Mouse (Mus musculus) gastrocnemius, postnatal 10 days (tissue): ENCODE measurements around the gene Galnt2. TPM values are rescaled to one million over a fixed set of nuclear protein-coding genes. Genes with fewer than 3 reads are reported as not detected.

Source experiments
- DNase-seq: peaks from one replicate; pipeline ENCODE4 v3.0.0; 2021; ENCODE audit warnings: mixed read lengths
- total RNA-seq, 2 experiments: library from RNA; stranded (reverse); gene quantifications; 2 replicates each; pipeline ENCODE4 v1.2.3; 2021

Gene Galnt2
- total RNA-seq, 2 experiments from 2014 or later = 40.8 to 46.3 TPM

DNA sequence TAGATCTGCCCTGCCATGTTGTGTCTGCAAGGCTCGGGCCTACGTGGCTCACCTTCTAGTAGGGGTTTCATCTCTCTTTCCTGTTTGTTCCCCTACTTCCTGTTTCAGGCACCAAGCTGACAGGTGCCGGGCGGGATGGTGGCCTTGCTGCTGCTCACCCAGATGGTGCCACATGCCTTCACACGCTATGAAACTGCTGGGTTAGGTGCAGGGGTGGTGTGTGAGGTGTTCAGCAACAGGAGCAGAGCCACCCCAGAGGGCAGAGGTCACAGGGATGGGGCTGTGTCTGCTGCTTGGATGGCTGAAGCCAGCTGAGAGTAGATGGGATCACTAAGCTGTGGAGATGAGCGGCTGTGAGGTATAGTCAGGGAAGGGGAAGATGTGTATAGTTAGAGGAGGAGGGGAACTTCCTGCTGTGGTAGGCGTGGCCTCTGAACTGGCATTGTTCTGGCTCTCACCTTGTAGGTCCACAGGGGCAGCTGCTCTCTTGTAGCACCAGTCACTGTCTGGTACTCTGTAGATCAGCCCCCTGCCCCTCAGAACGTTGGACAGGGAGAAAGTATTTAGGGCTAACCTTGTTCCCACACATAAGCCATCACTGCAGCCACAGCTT, 42.5 kb downstream of the Galnt2 start:
- no peak for DNase-seq

DNA sequence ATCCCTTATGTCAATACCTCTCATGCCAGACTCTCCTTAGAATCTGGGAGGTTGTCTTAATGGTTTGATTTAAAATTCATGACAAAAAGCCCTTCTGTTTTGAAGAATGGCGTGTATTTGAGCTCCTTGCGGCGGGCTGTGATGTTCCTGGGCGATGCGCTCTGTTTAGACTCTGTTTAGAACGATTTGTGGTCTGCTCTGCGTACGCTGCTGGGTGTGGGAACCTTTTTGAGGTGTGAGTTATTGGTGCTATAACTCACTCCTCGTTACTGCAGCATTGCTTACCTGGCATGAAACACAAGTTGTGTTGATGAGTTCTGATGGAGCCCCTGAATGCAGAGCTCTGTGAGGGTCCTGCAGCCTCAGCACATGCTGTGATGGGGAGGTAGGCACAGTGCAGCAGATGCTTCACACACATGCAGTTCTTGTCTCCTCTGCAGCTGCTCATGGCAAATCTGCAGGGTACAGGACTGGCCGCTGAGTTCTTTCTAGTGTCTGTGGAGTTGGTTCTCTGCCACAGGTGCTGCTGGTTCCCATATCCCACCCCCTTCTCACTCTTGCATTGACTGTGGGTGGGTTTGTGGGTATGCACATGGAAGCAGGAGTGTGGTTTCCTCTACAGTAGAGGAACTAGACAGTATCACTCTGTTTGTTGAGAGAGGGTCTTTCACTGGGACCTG, 43.4 kb downstream of the Galnt2 start:
- DNase-seq = no peak

DNA sequence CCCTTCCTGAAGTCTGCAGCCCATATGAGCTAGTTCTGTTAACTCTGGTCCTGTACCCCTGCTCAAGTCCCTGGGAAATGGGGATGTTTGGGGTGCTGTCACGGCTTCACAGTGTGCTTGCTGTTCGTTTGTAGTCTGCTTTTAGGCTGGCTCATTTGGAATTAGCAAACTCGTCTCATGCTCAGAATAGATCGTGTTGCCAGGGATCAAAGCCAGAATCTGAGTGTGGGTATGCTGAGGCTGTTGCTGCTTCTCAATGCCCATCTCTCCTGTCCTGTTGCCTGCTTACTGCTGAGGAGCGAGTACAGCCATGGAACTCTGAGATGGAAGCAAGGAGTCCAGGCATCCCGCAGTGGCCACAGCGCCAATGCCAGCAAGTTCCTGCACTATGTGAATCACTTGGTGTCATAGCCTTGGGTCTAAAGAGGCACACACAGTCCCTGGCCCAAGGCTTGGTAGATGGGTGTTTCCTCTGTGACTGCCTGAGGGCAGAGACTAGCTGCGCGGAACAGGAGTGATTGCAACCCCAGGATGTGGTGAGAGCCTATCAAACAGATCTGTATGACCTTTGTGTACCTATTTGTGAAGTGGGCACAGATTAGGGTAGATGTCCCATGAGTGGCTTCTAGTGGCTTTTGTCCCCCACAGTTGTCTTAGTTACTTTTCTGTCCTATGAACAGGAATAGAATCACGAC, 44.3 kb downstream of the Galnt2 start:
- DNase-seq = no peak

- DNase-seq = no peak
Measured at GRCm38 (mm10) chr8:124277951-124278910, 47.0 kb downstream of the Galnt2 start.

DNA sequence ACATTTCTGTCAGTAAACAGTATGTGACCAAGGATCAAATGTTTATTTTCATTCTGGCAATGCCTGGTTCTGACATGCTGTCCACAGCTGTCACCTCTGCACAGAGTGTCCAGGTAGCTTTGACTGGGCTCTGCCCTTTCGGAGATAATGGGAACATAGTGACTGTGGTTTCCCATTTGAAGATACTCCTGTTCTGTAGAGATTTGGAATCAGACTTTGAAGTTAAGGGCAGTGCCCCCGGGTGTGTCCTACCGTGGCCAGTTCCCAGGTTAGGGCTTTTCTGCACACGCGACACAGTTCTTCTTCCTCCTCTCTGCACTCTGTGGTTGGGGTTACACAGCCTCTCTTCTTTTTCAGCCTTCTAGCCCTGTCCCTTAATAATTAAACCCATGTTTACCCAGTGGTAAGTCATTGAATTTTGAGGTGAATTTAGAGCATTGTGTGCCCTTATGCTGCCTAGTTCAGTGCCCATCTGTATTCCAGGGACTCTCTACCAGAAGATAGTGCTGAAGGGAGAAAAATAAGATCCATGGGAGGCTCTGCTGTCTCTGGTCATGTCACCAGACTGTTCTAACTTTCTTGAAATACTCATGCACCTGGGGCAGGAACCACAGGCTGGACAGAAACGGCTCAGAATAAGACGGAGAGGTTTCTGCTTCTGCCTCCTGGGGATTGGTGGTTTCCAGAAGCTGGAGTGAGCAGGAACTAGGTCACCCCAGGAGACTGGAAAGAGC, 47.9 kb downstream of the Galnt2 start:
- no peak for DNase-seq

DNA sequence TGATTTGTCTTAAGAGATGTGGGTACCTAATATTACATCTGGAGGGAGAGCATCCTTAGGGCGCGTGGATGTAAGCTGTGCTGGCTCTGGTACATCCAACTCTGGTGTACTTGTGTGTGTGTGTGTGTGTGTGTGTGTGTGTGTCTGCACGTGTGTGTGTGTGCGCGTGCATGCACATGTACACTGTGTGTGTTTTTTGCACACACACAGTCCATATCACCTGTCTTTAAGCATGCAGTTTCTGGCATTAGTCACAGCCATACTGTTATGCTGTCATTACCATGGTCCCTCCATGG, 48.4 kb downstream of the Galnt2 start:
- DNase-seq = no peak

DNA sequence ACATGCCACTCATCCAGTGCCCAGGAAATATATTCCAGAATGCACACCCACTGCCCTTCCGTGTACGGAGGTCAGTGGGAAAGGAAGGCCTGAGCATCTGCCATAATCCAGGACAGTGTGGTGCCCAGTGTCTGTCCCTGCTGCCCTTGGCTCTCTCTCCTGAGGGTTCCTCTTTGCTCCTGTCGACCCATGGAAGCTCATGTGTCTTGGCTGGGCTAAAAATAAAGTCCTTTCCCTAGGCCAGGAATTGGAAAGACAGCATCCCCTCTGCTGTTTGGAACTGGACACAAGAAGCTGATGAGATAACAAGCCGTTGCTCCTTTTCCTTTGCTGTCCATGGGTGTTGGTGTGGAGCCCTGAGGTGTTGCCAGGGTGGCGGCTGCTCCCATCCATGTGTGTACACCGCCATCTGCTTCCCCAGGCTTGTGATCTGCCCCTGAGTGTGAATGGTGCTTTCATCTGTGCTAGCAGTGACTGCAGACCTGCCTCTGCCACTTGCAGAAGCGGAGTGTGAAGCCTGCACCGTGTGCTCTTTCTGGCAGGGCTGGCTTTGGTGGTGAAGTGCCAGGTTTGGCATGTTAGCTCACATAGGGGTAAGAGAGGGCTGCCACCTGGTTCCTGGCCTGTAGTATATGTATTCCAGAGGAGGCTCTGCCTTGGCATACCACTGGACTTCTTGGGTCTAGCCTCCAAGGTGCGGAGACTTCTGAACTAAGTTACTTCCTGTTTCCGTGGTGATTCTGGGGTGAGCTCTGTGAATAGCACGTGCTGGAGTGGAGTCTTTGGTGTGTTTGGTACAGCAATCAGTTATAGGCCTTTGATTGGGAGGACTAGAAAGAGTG, 50.7 kb downstream of the Galnt2 start:
- DNase-seq = no peak

- DNase-seq = no peak
Measured at GRCm38 (mm10) chr8:124282878-124283630, 51.9 kb downstream of the Galnt2 start.

- no peak for DNase-seq
Measured at GRCm38 (mm10) chr8:124283644-124284332, 52.6 kb downstream of the Galnt2 start.

DNA sequence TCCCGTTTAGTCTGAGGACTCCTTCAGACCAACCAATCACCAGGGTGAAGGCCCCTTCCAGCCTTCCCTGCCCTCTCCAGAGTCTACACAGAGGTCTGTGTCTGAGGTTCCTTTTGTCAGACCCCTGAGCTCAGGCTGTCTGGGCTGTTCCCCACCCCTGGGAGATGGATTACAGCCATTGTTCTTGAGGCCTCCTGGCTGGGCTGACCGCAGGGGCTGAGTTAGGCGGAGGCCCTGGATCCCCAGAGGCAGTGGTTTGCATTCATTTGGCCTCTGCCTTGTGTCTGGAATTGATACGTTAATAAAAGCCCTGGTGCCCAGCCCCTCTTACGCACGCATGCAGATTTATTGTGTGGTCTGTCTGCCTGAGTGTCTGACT, 53.1 kb downstream of the Galnt2 start:
- DNase-seq = no peak

GRCm38 (mm10) chr8:124284984-124285576, 53.9 kb downstream of the Galnt2 start:
- DNase-seq = peak; percentile 55

DNA sequence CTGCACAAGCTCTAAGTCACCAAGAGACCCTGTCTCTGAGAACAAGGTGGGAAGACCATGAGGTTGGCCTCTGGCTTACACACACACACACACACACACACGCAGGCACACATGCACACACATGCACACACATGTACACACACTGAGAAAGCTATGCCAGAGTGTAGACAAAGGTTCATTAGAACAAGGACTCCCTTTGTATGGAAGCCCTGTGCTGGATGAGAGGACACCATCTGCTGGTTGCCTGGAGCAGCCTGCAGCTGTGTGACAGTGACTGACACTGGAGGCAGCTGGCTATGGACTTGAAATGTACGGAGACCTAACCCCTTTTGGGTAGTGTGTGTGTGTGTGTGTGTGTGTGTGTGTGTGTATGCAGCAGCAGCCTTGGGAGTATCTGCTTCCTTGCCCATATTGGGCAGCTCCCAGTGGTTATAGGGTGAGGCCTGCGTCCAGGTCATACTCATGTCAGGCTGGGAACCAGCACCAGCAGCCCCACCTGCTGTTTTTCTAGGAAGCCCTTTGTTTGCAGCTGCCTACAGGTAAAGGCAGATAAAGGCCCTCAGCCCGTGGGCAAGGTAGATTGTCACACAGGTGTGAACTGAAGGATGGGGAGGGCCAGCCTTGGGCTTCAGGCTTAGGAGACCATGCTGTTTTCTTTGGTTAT, 55.4 kb downstream of the Galnt2 start:
- DNase-seq = no peak

DNA sequence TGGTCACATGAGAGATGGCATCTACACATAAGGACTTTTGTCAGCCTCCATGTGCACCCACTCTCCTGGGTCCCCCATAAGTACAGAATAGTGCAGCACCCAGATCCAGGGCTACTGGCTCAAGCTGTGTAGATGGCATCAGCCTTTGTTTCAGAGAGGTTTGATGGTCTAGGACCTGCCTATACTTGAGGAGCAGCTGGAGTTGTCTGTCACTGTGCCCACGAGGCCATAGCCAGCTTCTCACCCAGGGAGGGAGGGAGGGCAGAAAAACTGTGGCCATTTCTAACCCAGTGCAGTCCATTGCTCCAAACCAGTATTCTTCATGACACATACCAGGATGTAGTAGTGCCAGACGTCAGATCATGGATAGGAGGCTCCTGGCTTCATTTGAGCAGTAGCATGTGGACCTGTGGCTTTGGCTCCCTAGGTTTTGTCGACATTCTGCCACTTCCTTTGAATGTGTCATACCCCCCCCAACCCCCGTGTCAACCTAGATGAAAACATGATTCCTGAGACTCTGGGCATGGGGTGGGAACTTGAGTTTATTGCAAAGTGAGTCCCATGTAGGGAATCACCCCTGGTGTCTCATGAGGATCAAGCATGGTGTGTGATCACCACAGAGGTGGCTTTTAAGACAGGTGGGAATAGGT, 57.1 kb downstream of the Galnt2 start:
- DNase-seq = no peak

- no peak for DNase-seq
Measured at GRCm38 (mm10) chr8:124289481-124290050, 58.4 kb downstream of the Galnt2 start.

DNA sequence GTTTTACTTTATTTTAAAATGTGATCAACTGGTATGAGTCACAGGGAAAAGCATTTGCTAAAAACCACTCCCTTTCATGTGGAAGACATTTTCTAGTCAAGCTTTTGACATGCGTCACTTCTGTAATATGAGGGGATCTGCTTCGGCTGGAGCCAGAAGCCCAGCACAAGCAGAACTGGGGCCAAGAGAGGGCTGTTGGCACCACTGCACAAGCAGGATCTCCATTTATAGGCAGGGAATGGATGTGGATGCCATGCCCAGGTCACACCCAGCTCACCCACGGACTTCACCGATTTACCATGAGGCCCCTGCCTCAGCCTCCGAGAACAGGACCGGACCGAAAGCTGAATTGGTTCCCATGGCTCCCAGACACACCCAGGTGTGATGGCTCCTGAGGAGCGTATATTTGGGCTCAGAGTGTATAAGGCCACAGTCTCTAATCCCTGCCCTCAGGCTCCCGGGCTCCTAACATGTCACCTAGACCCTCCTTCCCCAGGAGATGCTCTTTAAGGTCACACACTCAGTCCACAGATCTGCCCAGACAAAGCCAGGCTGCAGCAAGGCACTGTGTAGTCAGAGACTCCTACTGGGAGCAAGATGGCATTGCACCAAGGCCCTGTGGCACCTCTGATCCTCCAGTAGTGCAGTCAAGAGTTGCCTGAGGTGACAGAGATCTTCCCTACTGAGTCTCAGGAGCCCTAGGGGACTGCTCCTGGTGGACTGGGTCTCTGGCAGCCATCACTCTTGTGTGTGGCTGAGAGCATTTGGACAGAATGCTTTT, 59.9 kb downstream of the Galnt2 start:
- DNase-seq = no peak

DNA sequence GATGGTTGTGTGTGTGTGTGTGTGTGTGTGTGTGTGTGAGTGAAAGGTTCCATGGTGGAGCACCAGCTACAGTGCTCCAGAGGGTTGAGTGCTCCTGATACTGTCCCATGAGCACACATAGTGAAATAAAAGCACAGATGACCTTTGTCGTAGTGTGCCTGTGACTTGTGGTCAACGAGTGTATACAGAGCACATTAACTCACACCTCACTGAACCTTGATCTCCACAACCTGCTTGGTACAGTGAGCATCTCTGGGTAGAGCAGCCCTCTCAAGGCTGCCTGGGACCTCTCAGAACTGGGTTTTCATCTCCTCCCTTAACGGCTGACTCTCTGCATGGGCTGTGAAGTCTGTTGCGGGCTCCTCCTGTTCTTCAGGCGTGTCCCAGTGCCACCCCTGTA, 60.5 kb downstream of the Galnt2 start:
- no peak for DNase-seq

DNA sequence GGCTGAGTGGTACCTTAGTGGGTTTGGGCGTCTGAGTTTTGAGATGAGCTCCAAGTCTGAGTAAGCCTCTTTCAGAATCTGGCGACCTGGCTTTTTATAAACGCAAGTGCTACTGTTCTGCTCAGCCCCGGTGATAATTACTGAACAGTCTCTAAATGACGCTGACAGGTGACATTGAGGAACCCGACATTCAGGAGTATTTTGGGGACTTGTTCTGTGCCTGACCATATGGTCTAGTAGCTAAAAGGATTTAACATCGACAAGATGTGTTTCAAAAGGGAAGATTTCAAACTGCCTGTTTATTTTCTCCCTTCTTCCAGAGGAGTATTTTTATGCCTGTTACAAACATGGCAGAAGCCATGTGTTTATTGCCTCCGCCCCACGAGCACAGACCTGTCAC, 61.8 kb downstream of the Galnt2 start:
- no peak for DNase-seq
